Mouse (Mus musculus): ENCODE measurements around the gene Zfp174.

GRCm38 (mm10) chr16:3884201-3885064, 37.4 kb downstream of the Zfp174 start, which contains the start of the genes Zfp597 and Gm20695:
- TF ChIP-seq CTCF (IDR thresholded peaks at IDR 0.05) (peak; percentile 61), POLR2A (IDR thresholded peaks at IDR 0.05; ENCODE audit: insufficient read depth, low read depth, low read length) (peak; percentile 67)

Data from heart, adult 2 months (tissue).